Mouse (Mus musculus) v-Abl transformed pro-B cells (cell line): ENCODE measurements around the gene Trim58.

Experiments
- in situ Hi-C, 2 experiments: fragments of 400-800 bp; cut with MboI; formaldehyde crosslinking; loops; one replicate each; pipeline ENCODE4 v1.15.1; 2025; ENCODE audit not compliant: unreplicated experiment in 2 of 2

The Trim58 gene

GRCm38 (mm10) chr11:58641638-58642358 is 1.5 kb downstream of the Trim58 start:
- in situ Hi-C loops: loop anchor here (5.0 to 25.0 kb wide), 4 partner anchors 339 to 857 kb away; partner anchors contain the start of gene Sap30l (in 1 of the 2)

- in situ Hi-C loops: loop anchor here (5.0 to 25.0 kb wide), 4 partner anchors 341 to 859 kb away; partner anchors contain the start of gene Sap30l (in 1 of the 2)
Observed at GRCm38 (mm10) chr11:58643350-58643749, 3.1 kb downstream of the Trim58 start.

GRCm38 (mm10) chr11:58655151-58655550 is 14.9 kb downstream of the Trim58 start:
- in situ Hi-C loops: no loop called here

- in situ Hi-C loops: no loop called here
Observed at GRCm38 (mm10) chr11:58658596-58658995, 18.3 kb downstream of the Trim58 start, which contains the start of gene Olfr322. TSS of gene Olfr322 (plus strand) at chr11:58658782.

- in situ Hi-C loops: no loop called here
Observed at GRCm38 (mm10) chr11:58669252-58669651, 29.0 kb downstream of the Trim58 start.

GRCm38 (mm10) chr11:58671825-58672224 is 31.6 kb downstream of the Trim58 start:
- in situ Hi-C loops: no loop called here

- in situ Hi-C loops: no loop called here
Observed at GRCm38 (mm10) chr11:58680799-58681198, 40.5 kb downstream of the Trim58 start, which contains the start of gene Olfr320. TSS of gene Olfr320 (plus strand) at chr11:58681099.

- in situ Hi-C loops: no loop called here
Observed at GRCm38 (mm10) chr11:58698862-58699261, 58.6 kb downstream of the Trim58 start, which contains the start of gene Olfr319. TSS of gene Olfr319 (plus strand) at chr11:58699162.
